Mouse (Mus musculus) kidney, embryonic 14.5 days (tissue): ENCODE results near the gene Gm44596. TPM values are rescaled to one million over a fixed set of nuclear protein-coding genes. Genes with fewer than 3 reads are reported as not detected.
A peak's percentile ranks its signal among the peaks of the same experiment; 100 is the strongest.

Experiments
- ATAC-seq: fragments of 200-750 bp; cut with Nextera tagmentation; 2 replicates; pipeline ENCODE4 v1.8.0; 2017; ENCODE audit warnings: moderate number of reproducible peaks, mild to moderate bottlenecking, moderate TSS enrichment, moderate library complexity; ENCODE audit not compliant: low FRiP score, low TSS enrichment
- H3K27ac ChIP-seq: fragments of 300-500 bp; sonication (generic); 2 replicates; pipeline ENCODE4 v1.5.1; 2014; ENCODE audit warnings: low read depth, mild to moderate bottlenecking, low read length, moderate library complexity, mixed read lengths
- H3K27me3 ChIP-seq: fragments of 300-500 bp; sonication (generic); 2 replicates; pipeline ENCODE4 v1.6.1; 2014; ENCODE audit warnings: mild to moderate bottlenecking, low read length; ENCODE audit not compliant: control insufficient read depth, insufficient read depth
- H3K36me3 ChIP-seq: fragments of 300-500 bp; sonication (generic); 2 replicates; pipeline ENCODE4 v1.6.1; 2014; ENCODE audit warnings: low read length, mixed read lengths; ENCODE audit not compliant: control insufficient read depth, insufficient read depth
- H3K4me1 ChIP-seq: fragments of 300-500 bp; sonication (generic); 2 replicates; pipeline ENCODE4 v1.6.1; 2014; ENCODE audit warnings: low read length, mixed read lengths; ENCODE audit not compliant: control insufficient read depth, insufficient read depth
- H3K4me2 ChIP-seq: fragments of 300-500 bp; sonication (generic); replicated peaks from 2 replicates; pipeline ENCODE4 v1.6.1; 2014; ENCODE audit warnings: low read depth, mild to moderate bottlenecking, low read length
- H3K4me3 ChIP-seq: fragments of 300-500 bp; sonication (generic); 2 replicates; pipeline ENCODE4 v1.5.1; 2014; ENCODE audit warnings: mild to moderate bottlenecking, low read length
- H3K9ac ChIP-seq: fragments of 300-500 bp; sonication (generic); 2 replicates; pipeline ENCODE4 v1.6.1; 2014; ENCODE audit warnings: low read depth, mild to moderate bottlenecking, low read length, moderate library complexity
- H3K9me3 ChIP-seq: fragments of 300-500 bp; sonication (generic); 2 replicates; pipeline ENCODE4 v1.6.1; 2016; ENCODE audit warnings: low read length; ENCODE audit not compliant: control insufficient read depth
- WGBS: fragments of 180-500 bp; shearing (Covaris S2); extraction: QIAGEN DNeasy Blood & Tissue Kit; methylation state at CpG from one replicate; pipeline ENCODE4 v1.1.7; 2014; 5-methylcytosine and 5-hydroxymethylcytosine counted together
- polyA plus RNA-seq: library from polyadenylated mRNA; unstranded; fragments of >200 nt; fragmentation: Nextera tagmentation; extraction: Ambion mirVana; gene quantifications from 2 replicates; pipeline ENCODE4 v1.2.1, GENCODE M21; 2014

The Gm44596 gene
- polyA plus RNA-seq, 1 experiment from 2014 or later: not detected

DNA sequence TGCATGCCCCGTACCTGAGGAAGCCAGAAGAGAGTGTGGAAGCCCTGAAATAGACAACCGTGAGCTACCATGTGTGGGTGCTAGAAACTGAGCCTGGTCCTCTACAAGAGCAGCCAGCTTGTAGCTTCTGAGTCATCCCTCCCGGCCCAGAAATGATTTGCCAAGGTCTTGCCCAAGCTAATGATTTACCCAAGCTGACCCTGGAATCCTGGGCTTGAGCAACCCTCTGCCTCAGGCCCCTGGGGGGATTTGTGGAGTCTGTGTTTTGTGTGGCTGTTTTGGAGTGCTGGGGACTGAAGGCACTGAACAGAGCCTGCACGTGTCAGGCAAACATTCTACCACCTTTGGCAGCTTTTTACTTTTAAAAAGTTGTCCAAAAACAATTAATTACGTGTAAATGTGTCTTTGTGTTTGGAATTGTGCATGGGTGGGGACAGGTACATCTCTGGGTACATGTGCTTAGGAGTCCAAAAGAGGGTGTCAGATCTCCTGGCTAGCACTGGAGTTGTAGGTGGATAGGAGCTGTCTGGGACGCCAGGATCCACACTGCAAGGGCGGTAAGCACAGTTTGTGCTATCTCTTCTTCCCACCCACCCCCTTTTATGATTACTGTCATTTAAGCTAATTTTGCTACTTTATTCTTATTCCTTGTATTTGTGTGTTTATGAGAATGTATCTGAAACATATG lies 22.4 kb downstream of the Gm44596 start:
- WGBS: 72% methylated on average over 7 of the region's 7 CpGs
- H3K4me1 ChIP-seq: peaks cover 8% of the 10 kb centered on the region; the same call in 1 of the 2 replicates
- H3K27ac ChIP-seq: no peak overlapping the region
- no peaks in the 10 kb centered on the region for H3K36me3 ChIP-seq
- H3K4me2 ChIP-seq: no peak overlapping the region
- H3K9ac ChIP-seq: no peak overlapping the region
- H3K27me3 ChIP-seq: no peaks in the 10 kb centered on the region
- H3K4me3 ChIP-seq: no peak overlapping the region
- ATAC-seq: peak; percentile 16; the same call in 1 of the 2 replicates
- no peaks in the 10 kb centered on the region for H3K9me3 ChIP-seq

DNA sequence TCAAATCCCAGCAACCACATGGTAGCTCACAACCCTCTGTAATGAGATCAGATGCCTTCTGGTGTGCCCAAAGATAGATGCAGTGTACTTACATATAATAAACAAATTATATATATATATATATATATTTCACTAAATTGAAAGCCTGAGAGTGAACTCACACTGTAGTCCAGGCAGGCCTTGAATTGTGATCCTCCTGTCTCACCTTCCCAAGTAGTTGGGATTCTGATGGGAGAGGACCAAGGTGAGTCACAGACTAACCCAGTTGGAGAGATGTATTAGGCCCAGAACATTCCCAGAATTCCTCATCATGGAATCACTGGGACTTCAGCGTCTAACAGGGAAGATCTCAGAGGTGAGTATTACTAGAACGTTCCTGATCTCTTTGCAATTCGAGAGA lies 23.7 kb downstream of the Gm44596 start, which contains the start of gene Nrip2:
Gene Nrip2, plus strand, starts transcription at position 301 of the 400 bp plus-strand sequence.
- no peak for ATAC-seq
- peak within 1 kb of the TSS; percentile 28 for H3K4me3 ChIP-seq
- H3K36me3 ChIP-seq: no peaks in the 10 kb centered on the region
- H3K27ac ChIP-seq: peak within 1 kb of the TSS; percentile 78; the same call in 1 of the 2 replicates
- peaks cover 8% of the 10 kb centered on the region; the same call in 1 of the 2 replicates for H3K4me1 ChIP-seq
- peak within 1 kb of the TSS; percentile 47 for H3K4me2 ChIP-seq
- no peaks in the 10 kb centered on the region for H3K27me3 ChIP-seq
- H3K9me3 ChIP-seq: no peaks in the 10 kb centered on the region
- 71% methylated on average over 3 of the region's 3 CpGs for WGBS
- peak within 1 kb of the TSS; percentile 40; the same call in 1 of the 2 replicates for H3K9ac ChIP-seq

- 25% methylated on average over 21 of the region's 21 CpGs for WGBS
- ATAC-seq: peak; percentile 88
- peak overlapping the region; percentile 78; the same call in 1 of the 2 replicates for H3K27ac ChIP-seq
Measured at GRCm38 (mm10) chr6:128399421-128400185, 24.3 kb downstream of the Gm44596 start.

GRCm38 (mm10) chr6:128404708-128405107 lies 29.4 kb downstream of the Gm44596 start:
- H3K9ac ChIP-seq: no peak overlapping the region
- H3K4me2 ChIP-seq: no peak overlapping the region
- WGBS: 55% methylated on average over 5 of the region's 5 CpGs

More at GRCm38 (mm10) chr6:128399421-128400185, 24.3 kb downstream of the Gm44596 start:
- Histone ChIP-seq H3K4me3 (peak overlapping the region; percentile 28), H3K9me3 (no peaks in the 10 kb centered on the region), H3K4me1 (peaks cover 8% of the 10 kb centered on the region; the same call in 1 of the 2 replicates), H3K9ac (peak overlapping the region; percentile 40; the same call in 1 of the 2 replicates), H3K4me2 (peak overlapping the region; percentile 47), H3K27me3 (no peaks in the 10 kb centered on the region), H3K36me3 (no peaks in the 10 kb centered on the region)

DNA sequence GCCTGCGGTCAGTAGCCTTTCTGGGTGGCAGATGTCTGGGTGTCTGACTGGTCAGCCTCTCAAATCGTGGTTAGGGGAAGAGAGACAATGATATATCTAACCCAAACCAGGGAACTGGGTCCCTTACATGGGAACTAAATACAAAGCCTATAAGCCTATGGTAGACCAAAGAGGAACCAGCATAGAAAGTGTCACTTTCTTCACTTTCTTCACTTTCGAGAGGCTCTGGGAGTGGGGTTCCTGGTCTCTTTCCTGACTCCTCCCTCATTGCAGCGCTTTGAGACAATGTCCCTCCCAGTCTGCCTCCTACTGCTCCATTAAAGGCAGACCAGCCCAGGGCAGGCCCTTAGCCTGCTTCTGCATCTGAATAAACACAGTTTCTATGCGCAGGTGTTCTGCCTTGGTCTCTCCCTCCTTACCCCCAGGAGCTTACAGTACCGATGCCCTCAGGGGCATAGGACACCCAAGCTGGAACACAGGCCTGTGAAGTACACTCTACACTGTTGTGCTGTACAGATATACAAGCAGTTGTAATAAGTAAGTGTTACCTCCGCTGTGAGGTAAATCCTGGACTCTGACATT lies 33.3 kb downstream of the Gm44596 start:
- no peaks in the 10 kb centered on the region for H3K9me3 ChIP-seq
- H3K9ac ChIP-seq: no peak overlapping the region
- H3K4me3 ChIP-seq: no peak overlapping the region
- no peaks in the 10 kb centered on the region for H3K4me1 ChIP-seq
- ATAC-seq: no peak
- peaks cover 61% of the 10 kb centered on the region for H3K36me3 ChIP-seq
- H3K4me2 ChIP-seq: no peak overlapping the region
- H3K27ac ChIP-seq: no peak overlapping the region
- 87% methylated on average over 7 of the region's 7 CpGs for WGBS
- H3K27me3 ChIP-seq: no peaks in the 10 kb centered on the region

More at GRCm38 (mm10) chr6:128404708-128405107, 29.4 kb downstream of the Gm44596 start:
- H3K36me3 ChIP-seq: peaks cover 27% of the 10 kb centered on the region
- no peak overlapping the region for H3K4me3 ChIP-seq
- ATAC-seq: no peak
- no peaks in the 10 kb centered on the region for H3K27me3 ChIP-seq
- peaks cover 1% of the 10 kb centered on the region; the same call in 1 of the 2 replicates for H3K4me1 ChIP-seq
- no peak overlapping the region for H3K27ac ChIP-seq
- no peaks in the 10 kb centered on the region for H3K9me3 ChIP-seq

DNA sequence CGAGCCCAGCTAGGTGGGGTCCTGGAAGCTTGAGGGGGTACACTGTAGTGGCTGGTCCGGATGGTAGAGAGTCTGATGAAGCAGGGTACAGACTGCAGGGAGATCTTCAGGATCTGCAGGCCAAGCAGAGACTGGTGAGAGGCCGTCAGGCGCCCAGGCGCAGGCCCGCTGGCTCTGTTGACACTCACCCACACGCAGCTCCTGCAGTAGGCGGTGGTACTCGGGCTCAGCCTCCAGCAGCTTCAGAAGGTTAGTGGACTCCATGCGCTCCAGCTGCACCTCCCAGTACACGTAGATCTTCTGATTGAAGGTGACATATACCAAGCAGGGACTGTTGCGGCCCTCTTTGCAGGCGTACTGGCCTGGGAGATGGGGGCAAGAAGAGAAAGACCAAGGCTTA lies 35.0 kb downstream of the Gm44596 start:
- Histone ChIP-seq H3K9me3 (no peaks in the 10 kb centered on the region), H3K27ac (no peak overlapping the region), H3K36me3 (peaks cover 61% of the 10 kb centered on the region), H3K4me1 (no peaks in the 10 kb centered on the region), H3K4me2 (no peak overlapping the region), H3K4me3 (no peak overlapping the region), H3K9ac (no peak overlapping the region), H3K27me3 (no peaks in the 10 kb centered on the region)
- 93% methylated on average over 13 of the region's 13 CpGs for WGBS
- ATAC-seq: no peak

DNA sequence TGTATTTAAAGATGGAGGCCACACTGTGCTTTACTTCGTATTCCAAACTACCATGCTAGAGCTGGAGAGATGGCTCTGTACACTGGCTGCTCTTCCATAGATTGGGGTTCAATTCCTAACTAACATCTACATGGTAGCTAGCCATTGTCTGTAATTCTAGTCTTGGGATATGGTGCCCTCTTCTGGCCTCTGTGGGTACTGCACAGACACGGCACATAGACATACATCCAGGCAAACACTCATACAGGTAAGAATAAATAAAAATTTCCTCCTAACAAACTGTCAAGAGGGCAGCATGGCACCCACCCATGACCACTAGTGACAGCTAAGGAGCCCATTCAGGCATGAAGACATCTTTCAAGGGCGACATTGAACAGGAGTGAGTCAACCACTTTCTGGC lies 35.8 kb downstream of the Gm44596 start:
- Histone ChIP-seq H3K27me3 (no peaks in the 10 kb centered on the region), H3K9ac (no peak overlapping the region), H3K27ac (0 out of 2 replicates have a peak overlapping the region, but pooled peaks have one; percentile 4), H3K4me1 (no peaks in the 10 kb centered on the region), H3K4me3 (no peak overlapping the region), H3K4me2 (no peak overlapping the region), H3K9me3 (no peaks in the 10 kb centered on the region), H3K36me3 (peaks cover 65% of the 10 kb centered on the region)
- peak; percentile 40; the same call in 1 of the 2 replicates for ATAC-seq
- WGBS: 14% methylated on average over 3 of the region's 3 CpGs

GRCm38 (mm10) chr6:128416169-128416568 lies 40.9 kb downstream of the Gm44596 start:
- Histone ChIP-seq H3K36me3 (peaks cover 26% of the 10 kb centered on the region; the same call in 1 of the 2 replicates), H3K4me3 (no peak overlapping the region), H3K4me1 (no peaks in the 10 kb centered on the region), H3K9ac (no peak overlapping the region), H3K27me3 (no peaks in the 10 kb centered on the region), H3K9me3 (no peaks in the 10 kb centered on the region), H3K4me2 (no peak overlapping the region), H3K27ac (no peak overlapping the region)
- 82% methylated on average over 5 of the region's 5 CpGs for WGBS
- no peak for ATAC-seq
